Mouse (Mus musculus): ENCODE results near the gene Rab3a. TPM values are rescaled to one million over a fixed set of nuclear protein-coding genes. Genes with fewer than 3 reads are reported as not detected.

Gene Rab3a
- total RNA-seq (2023) = 10 to 100 TPM; 11.7 to 14.5 TPM

DNA sequence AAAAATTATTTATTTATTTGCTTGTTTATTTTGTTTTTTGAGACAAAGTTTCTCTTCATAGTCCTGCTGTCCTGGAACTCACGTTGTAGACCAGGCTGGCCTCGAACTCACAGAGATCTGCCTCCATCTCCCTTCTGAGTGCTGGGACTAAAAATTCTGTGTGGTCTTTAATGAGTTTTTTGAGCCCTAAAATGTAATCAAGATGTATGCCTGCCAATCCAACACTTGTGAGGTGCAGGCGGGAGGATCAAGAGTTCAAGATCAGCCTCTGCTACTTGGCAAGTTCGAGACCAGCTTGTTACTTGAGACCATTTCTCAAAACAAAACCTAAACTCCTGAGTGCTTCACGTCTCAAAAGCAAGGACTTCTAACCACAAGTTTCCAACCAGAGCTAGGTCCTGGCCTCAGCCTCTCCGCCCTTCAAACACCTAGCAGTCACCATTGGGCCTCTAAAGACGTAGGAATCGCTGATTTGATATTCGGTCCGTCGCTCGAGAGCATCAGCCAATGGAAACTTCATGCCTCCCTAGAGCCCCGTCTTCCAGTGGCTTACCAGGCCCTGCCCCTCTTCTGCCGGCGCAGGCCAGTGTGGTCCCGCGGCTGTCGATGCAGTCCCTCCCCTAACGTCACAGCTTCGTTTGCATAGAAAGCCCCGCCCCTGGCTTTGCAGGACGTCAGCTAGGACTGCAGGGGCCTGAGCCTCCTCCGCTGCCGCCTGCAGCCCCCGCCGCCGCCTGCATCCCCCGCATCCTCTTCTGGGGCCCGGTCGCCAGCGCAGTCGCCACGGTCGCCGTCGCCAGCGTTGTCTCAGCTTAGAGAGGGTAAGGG lies at the start of gene Rab3a:
Gene Rab3a (plus strand): TSS at position 637 of the 828 bp plus-strand sequence.

DNA sequence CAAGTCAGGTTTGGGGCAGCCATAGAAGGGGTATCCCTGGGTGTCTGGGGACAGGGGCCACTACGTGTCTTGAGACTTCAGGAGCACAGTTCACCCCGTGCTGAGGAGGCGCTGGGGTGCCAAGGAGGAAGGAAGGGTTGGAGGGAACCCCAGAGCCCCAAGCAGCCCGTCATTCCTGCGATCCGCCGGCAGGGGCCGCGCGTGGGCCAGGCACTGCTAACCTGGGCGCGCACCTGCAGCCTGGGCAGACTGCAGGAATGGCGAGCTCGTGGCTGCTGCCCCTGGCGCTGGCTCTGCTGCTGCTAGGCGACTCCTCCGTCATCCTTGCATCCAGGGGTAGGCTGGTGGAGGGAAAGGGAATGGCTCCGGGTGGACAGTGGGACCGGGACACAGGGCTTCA lies 36.2 kb upstream of the Rab3a start, which contains the start of gene Gm3336:
Gene Gm3336 (plus strand): TSS at position 247 of the 400 bp plus-strand sequence.

DNA sequence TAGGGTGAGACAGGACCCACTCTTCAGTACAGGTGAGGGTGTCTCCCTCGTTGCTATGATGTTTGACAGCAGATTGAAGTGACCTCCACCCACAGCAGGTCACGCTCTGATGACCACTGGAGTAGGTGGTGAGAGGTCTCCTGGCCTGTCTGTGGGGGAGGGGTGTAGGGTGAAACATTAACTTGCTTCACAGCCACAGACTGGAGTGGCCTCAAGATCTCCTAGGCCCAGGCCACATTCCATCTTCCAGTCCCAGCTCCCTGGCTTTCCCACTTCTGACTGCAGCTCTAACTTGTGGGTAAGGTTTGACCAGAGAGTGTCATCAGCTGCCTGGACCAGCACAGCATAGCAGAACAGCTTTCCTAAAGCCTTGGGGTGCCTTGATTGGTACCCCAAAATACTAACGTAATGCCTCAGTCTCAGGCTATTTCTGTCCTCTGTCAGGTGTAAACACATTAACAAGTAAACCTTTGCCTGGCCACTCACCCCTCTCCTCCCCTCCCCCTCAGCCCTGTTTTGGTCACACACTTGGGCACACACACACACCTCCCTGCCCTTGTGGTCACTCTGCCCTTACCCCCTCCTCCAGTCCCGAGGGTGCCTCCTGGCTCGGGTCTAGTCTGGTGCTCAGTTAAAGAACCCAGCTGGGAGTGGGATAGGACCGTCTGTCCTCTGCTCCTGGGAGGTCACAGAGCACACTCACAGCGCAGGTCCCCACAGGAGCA lies 30.8 kb upstream of the Rab3a start, which contains the start of gene Pde4c:
Gene Pde4c (plus strand): TSS at position 235 of the 725 bp plus-strand sequence.

DNA sequence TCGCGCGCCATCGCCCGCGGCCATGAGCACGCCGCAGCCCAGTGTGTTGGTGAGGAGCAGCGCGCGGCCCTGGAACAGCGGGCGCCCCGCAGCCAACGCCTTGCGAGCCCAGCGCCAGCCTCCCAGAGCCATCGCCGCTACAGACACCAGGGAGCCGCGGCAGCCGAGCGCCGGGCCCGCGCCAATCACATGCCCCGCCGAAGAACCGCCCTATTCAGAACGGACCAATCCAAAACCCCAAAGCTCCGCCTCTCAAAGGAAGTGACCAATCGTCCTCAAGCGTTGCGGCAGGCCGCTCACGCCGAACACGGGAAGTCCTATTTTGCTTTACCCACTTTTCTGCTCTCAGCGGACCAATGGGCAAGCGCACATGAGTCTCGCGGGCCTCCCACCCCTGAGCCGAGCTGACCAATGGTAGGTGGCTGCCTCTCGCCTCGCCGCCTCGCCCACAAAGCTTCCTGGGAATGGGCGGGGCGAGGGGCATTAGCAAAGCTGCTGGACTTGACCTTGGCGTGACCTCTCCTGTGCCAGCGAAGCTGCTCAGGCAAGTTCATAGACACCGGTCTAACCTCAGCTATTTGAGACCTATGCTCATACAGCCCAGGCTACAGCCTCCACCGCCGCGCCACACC lies 6.4 kb downstream of the Rab3a start, which contains the start of gene Mpv17l2:
Gene Mpv17l2 (minus strand): TSS at position 172 of the 632 bp plus-strand sequence.

DNA sequence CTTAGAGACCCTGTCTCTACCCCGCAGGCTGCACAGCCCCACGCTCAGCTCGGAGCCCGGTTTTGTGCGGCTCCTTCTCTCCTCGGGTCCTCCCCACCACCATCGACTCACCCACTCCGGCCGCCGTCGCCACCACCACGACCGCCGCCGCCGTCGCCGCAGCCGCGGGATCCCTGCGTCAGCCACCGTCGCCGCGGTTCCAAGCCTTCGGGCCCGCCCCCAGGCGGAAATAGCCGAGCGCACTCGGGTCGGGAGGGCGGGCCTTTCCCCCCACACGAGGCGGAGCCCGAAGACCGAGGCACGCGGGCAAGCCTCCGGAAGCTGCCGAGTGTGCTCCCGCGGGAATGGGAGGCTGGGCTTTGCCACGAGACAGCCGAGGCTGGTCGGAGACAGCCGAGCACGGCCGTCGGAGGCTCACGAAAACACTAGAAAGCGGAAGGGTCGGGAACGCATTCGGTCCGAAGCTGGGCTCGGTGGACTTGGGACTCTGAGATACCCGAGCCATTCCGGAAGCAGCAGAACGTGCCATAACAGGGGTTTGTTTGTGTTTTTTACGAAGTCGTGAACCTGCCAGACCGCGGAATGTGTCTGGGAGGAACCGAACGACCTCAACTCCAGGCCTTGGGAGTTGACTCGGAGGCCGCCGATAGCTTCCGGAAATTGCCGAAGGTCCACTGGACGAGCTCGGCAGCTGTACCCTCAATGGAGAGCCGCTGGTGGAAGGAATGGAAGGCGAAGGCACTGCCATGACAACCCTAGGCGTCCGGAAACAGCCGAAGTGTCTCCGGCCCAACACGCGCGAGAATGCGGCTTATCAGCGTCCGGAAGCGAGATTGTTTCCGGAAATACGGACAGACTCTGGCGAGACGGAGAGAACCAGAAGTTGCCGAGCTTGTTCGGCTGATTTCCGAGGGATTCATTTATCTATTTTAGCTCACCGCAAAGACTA lies 22.3 kb downstream of the Rab3a start, which contains the start of gene Pik3r2:
Gene Pik3r2 (minus strand): TSS at position 218 of the 949 bp plus-strand sequence.

DNA sequence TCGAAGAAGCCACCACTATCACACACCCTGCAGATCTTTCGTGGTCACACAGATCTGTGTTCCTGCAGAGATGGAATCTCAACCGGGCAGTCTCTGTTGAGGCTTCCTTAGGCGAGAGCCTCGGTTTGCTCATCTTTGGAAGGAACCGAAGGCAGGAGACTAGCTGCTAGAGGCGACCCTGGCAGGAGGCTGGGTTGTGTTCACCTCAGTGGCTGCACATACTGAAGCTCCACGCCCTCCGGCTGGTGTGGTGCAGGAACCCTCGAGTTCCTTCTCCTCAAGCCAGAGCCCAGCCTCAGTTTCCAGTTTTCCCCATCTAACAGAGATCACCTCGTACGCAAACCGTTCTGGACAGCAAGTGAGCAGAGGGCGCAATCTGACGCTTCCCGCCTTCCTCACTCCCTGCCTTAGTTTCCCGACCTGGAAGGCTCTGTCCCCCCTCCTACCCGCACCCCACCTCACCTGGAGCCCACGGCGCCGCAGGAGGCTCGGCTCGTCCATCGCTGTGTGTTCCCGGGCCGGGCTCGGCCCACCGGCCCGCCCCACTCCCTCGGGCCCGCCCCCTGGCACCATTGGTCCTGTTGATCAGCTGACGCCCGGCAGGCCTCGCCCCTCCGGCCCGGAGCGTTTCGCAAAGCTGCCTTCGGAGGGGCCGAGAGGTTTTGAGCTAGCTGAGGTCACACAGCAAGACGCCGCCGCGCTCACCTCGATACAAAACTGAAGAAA lies 50.2 kb downstream of the Rab3a start, which contains the start of gene Mast3:
Gene Mast3 (minus strand): TSS at position 574 of the 726 bp plus-strand sequence.

DNA sequence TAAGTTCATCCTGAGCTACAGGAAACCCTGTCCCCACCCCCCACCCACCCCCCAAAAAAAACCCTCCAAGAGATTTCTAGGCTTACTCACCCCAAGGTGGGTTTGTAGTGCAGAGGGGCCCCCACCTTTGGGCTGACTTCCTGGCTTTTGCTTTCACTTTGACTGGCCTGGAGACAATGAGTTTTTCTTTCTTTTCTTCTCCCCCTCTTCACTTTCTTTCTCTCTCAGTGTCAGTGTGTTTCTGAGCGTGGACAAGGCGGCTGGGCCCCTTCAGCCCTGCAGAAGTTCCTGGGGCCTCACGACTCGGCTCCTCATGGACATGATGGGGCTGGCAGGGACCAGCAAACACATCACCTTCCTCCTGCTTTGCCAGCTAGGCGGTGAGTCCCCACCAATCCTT lies 53.8 kb downstream of the Rab3a start, which contains the start of gene Il12rb1:
Gene Il12rb1 (plus strand): TSS at position 211 of the 400 bp plus-strand sequence.

Other genes starting within 250 kb of the Rab3a start
- 10 to 100 TPM; 37.6 to 48.4 TPM for gene Rex1bd, start 247.9 kb upstream of the Rab3a start, total RNA-seq (2023)
- gene Uba52, start 243.9 kb upstream of the Rab3a start, total RNA-seq (2023) = 1,000 to 10,000 TPM; 2,722 to 2,902 TPM
- gene Fkbp8, start 227.0 kb upstream of the Rab3a start, total RNA-seq (2023) = 100 to 1,000 TPM; 269 TPM
- 10 to 100 TPM; 60.6 to 70.4 TPM for gene Kxd1, start 226.7 kb upstream of the Rab3a start, total RNA-seq (2023)
- gene Ell, start 215.2 kb upstream of the Rab3a start, total RNA-seq (2023) = 10 to 100 TPM; 28.8 to 33.6 TPM
- gene Isyna1, start 160.3 kb upstream of the Rab3a start, total RNA-seq (2023) = 10 to 100 TPM; 91.5 to 93.5 TPM
- 10 to 100 TPM; 41.8 to 66.9 TPM for gene Ssbp4, start 145.8 kb upstream of the Rab3a start, total RNA-seq (2023)
- gene Lrrc25, start 138.5 kb upstream of the Rab3a start, total RNA-seq (2023) = 1 to 10 TPM; 7.7 to 7.8 TPM
- gene Gdf15, start 122.2 kb upstream of the Rab3a start, total RNA-seq (2023) = not detected
- gene Pgpep1, start 94.3 kb upstream of the Rab3a start, total RNA-seq (2023) = 10 to 100 TPM; 14.3 to 16.2 TPM
- gene Lsm4, start 81.4 kb upstream of the Rab3a start, total RNA-seq (2023) = 100 to 1,000 TPM; 114 to 117 TPM
- 1,000 to 10,000 TPM; 1,149 to 1,767 TPM for gene Jund, start 55.7 kb upstream of the Rab3a start, total RNA-seq (2023)
- 10 to 100 TPM; 19.0 to 55.4 TPM for gene Iqcn, start 51.2 kb upstream of the Rab3a start, total RNA-seq (2023)
- gene Gm3336, start 36.1 kb upstream of the Rab3a start, total RNA-seq (2023) = not detected
- 1 to 10 TPM; 3.8 to 4.3 TPM for gene Pde4c, start 31.0 kb upstream of the Rab3a start, total RNA-seq (2023)
- 10 to 100 TPM; 24.5 to 25.5 TPM for gene Mpv17l2, start 6.3 kb downstream of the Rab3a start, total RNA-seq (2023)
- gene Pik3r2, start 22.0 kb downstream of the Rab3a start, total RNA-seq (2023) = 10 to 100 TPM; 26.3 to 27.3 TPM
- 100 to 1,000 TPM; 196 to 209 TPM for gene Mast3, start 50.4 kb downstream of the Rab3a start, total RNA-seq (2023)
- gene Il12rb1, start 53.8 kb downstream of the Rab3a start, total RNA-seq (2023) = under 1 TPM in 1 of 2 experiments, not detected in 1; 0.55 TPM
- gene Arrdc2, start 85.0 kb downstream of the Rab3a start, total RNA-seq (2023) = 10 to 100 TPM; 22.2 to 25.6 TPM
- not detected for gene Kcnn1, start 108.6 kb downstream of the Rab3a start, total RNA-seq (2023)
- gene Ccdc124, start 119.3 kb downstream of the Rab3a start, total RNA-seq (2023) = 10 to 100 TPM; 40.9 to 42.3 TPM
- gene Slc5a5, start 138.1 kb downstream of the Rab3a start, total RNA-seq (2023) = not detected
- gene Rpl18a, start 142.7 kb downstream of the Rab3a start, total RNA-seq (2023) = 1,000 to 10,000 TPM; 3,871 to 4,029 TPM
- gene Map1s, start 151.3 kb downstream of the Rab3a start, total RNA-seq (2023) = 10 to 100 TPM; 64.6 to 71.3 TPM